Mouse (Mus musculus): ENCODE measurements around the gene Tnfaip2.
A peak's percentile ranks its signal among the peaks of the same experiment; 100 is the strongest.

Tnfaip2 gene

GRCm38 (mm10) chr12:111443921-111444831, 1.9 kb downstream of the Tnfaip2 start:
- no peak for DNase-seq (ENCODE audit: extremely low spot score, low read depth, low spot score)

GRCm38 (mm10) chr12:111445161-111445889, 3.1 kb downstream of the Tnfaip2 start:
- no peak for DNase-seq (ENCODE audit: extremely low spot score, low read depth, low spot score)

DNA sequence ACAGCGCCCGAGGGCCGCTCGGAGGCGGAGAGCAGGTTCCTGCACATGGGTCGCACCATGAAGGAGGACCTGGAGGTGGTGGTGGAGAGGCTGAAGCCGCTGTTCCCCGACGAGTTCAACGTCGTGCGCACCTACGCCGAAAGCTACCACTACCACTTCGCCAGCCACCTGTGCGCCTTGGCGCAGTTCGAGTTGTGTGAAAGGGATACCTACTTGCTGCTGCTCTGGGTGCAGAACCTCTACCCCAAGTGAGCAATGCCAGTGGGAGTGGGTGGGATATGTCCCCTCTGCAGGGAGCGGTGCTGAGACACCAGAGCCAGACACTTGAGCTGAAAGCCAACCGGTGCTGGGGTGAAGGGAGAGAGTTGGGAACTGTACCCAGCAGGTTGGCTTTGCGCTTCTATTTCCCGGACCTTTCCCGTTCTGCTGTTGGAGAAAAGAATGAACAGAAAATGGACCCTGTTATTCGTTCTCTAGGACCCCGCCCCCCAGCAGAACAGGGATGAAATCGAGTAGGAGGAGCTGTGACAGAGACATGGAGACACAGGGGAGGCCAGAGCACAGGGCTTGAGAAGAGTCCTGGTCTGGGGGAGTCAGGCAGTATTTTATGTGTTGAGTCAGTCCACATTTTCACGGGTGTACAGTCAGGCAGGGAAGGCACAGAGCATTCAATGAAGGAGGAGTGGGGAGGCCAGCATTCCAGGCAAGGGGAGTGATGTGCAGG, 3.8 kb downstream of the Tnfaip2 start:
- no peak for DNase-seq (ENCODE audit: extremely low spot score, low read depth, low spot score)

- no peak for DNase-seq (ENCODE audit: extremely low spot score, low read depth, low spot score)
Measured at GRCm38 (mm10) chr12:111446745-111447144, 4.5 kb downstream of the Tnfaip2 start.

DNA sequence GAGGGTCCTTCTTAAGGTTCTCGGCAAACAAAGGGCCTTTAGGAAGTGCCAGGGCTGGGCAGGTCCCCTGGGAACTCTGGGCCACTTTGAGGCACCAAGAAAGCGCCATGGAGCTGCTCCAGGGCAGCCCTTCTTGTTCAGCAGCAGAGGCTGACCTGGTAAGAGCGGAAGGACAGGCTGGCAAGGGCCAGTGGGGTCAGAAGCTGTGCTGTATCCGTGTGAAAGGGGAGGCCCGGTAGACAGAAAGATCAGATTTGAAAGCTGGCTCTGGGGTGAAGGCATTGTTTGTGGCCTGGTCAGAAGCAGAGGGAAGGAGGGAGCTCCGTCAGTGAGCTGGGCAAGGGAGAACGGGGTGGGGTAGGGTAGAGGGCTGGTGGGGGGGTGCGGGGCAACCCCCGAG, 5.1 kb downstream of the Tnfaip2 start:
- DNase-seq (ENCODE audit: extremely low spot score, low read depth, low spot score), result no peak

- no peak for DNase-seq (ENCODE audit: extremely low spot score, low read depth, low spot score)
Measured at GRCm38 (mm10) chr12:111447898-111448760, 5.9 kb downstream of the Tnfaip2 start.

- DNase-seq (ENCODE audit: extremely low spot score, low read depth, low spot score), result no peak
Measured at GRCm38 (mm10) chr12:111448931-111449705, 6.8 kb downstream of the Tnfaip2 start.

DNA sequence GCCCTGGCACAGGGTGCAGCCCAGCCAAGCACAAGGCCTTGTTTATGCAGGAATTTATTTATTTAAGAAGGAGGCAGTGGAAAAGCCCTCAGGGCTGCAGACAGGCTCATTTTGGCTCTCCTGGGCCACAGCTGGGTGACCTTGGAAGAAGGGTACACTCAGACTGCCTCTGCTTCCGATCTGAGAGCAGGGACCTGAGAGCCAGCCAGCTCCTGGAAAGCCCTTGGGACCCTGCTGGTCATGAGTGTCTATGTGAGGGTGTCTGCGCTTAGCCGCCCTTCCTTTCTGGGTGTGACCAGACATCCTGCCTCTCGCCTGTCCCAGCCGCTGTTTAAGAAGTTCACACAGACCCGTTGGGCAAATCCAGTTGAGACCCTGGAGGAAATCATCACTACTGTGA, 8.1 kb downstream of the Tnfaip2 start:
- DNase-seq (ENCODE audit: extremely low spot score, low read depth, low spot score), result no peak

DNA sequence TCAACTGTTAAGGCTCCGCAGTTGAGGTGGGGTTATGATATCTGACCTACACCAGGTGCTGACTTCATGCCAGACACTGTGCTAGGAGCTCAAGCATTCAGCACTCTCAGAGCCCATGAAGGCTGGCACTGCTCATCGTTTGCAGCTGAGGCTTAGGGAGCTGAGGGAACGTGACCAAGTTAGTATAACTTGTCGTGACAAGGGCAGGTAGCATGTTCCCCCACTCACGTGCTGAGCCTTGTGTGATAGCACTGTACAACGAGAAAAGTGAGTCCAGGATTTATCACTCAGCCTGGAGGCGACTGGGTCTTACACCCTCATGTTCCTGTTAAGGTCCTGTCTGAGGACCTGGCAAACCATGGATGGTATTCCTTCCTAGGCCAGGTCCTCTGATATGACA, 9.3 kb downstream of the Tnfaip2 start:
- DNase-seq (ENCODE audit: extremely low spot score, low read depth, low spot score), result no peak

GRCm38 (mm10) chr12:111454021-111454420, 11.8 kb downstream of the Tnfaip2 start:
- no peak for DNase-seq (ENCODE audit: extremely low spot score, low read depth, low spot score)

DNA sequence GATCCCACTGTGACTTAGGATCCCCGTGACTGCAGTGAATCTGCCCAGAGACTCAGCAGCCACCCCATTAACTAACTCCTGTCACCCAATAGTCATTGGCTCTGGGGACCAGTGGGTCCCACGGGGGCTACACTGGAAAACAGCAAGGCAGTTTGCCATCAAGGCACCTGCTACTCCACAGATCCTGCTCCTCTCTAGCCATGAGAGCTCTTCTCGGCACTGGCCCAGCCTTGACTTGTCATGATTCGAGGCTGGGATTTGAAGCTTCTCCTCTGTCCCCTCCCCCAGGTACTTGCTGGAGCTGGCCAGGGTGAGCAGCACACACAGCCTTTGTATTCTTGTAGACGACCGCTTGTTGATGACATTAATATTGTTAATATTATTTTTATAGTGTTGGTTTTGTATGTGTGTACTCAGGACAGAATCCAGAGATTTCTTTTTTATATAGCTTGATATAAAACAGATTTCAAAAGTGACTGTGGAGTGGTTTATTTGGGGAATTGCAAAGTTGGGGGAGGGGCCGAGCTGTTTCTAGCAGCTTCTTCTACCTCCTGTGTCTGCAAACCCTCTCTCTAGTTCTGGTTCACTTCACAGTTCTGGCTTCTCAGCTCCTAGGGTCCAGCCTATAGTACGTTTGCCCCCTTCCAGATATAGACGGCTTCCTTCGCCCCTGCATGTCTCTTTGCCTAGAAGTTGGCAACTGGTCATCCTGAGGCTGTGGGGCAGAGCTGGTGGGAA, 12.4 kb downstream of the Tnfaip2 start:
- no peak for DNase-seq (ENCODE audit: extremely low spot score, low read depth, low spot score)

- DNase-seq (ENCODE audit: extremely low spot score, low read depth, low spot score), result no peak
Measured at GRCm38 (mm10) chr12:111455311-111455846, 13.1 kb downstream of the Tnfaip2 start.

DNA sequence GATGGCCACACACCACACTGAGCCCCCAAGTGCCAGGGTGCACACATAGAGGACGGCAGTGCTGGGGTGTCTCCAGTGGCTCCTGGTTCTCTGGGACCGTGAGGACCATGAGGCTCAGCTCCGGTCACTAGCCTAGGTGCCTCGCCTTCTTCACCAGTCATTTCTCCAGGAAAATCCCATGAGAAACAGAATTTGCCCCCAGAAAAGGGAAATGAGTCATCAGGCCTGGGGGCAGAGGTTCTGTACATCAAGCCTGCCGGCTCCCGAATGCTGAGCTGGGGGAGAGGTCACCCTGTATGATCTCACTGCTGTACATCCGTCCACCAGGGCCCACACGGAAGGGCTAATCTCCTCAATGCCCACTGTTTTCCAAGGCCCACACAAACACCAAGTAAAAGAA, 13.6 kb downstream of the Tnfaip2 start:
- DNase-seq (ENCODE audit: extremely low spot score, low read depth, low spot score), result no peak

DNA sequence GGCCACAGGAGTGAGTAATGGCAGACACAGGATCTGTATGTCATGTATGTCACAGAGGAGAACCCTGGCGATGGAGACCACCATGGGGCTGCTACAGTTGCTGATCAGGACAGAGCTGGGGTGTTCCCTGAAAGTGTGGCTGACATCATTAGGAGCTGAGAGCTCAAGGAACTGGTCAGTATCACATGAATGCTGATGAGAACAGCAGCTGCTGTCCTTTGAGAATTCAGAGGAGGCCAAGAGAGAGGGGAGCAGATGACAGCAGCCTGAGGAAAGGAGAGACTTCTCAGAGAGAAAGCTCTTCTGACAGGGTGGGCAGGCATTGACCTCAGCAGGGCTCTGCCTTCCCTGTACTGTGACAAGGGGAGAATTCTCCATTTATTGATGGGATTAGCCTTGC, 15.5 kb downstream of the Tnfaip2 start:
- DNase-seq (ENCODE audit: extremely low spot score, low read depth, low spot score), result no peak

- DNase-seq (ENCODE audit: extremely low spot score, low read depth, low spot score), result no peak
Measured at GRCm38 (mm10) chr12:111463570-111463969, 21.3 kb downstream of the Tnfaip2 start.

GRCm38 (mm10) chr12:111466369-111466768, 24.1 kb downstream of the Tnfaip2 start:
- no peak for DNase-seq (ENCODE audit: extremely low spot score, low read depth, low spot score)

DNA sequence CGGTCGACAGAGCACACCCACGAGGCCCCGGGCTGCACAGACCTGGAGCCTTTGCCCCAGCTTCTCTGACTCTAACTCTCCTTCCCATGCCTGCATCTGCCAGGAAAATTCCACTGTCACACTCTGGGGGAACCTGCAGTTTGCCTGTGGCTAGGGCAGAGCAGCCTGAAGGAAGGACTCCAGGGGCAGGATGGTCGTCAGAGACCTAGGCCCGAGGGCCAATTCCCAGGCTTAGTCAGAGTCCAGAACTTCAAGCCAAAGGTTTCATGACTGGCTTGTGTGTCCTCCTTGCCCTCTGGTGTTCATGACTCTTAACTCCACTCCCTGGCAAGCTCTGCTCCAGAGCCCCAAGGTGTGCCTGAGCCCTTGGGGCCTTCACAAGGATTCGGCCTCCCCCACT, 25.9 kb downstream of the Tnfaip2 start:
- DNase-seq (ENCODE audit: extremely low spot score, low read depth, low spot score), result no peak

GRCm38 (mm10) chr12:111469507-111469906, 27.2 kb downstream of the Tnfaip2 start:
- peak; percentile 50 for DNase-seq (ENCODE audit: extremely low spot score, low read depth, low spot score)

DNA sequence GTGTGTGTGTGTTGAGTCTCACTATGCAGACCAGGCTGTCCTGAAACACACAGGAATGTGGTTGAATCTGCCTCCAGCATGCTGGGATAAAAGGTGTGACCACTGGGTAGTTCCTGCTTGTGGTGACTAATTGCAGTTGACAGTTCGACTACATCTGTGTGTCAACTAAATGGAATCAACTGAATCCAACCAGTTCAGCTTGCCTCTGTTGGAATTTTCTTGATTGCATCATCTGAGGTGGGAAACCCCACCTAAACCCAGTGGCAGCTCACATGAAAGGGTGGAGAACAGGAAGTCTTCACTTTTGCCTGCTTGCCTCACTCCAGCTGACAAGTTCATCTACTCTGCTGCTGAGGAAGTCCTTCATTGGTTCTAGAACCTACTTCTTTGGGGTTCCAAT, 28.9 kb downstream of the Tnfaip2 start:
- no peak for DNase-seq (ENCODE audit: extremely low spot score, low read depth, low spot score)
